Mouse (Mus musculus) intestine, postnatal 0 days (tissue): ENCODE measurements around the gene Fgfr2. TPM values are rescaled to one million over a fixed set of nuclear protein-coding genes. Genes with fewer than 3 reads are reported as not detected.

Experiments
- ATAC-seq: fragments of 200-750 bp; cut with Nextera tagmentation; 2 replicates; pipeline ENCODE4 v1.8.0; 2017; ENCODE audit warnings: mild to moderate bottlenecking, moderate TSS enrichment, moderate library complexity
- H3K27ac ChIP-seq: fragments of 300-500 bp; sonication (generic); 2 replicates; pipeline ENCODE4 v1.5.1; 2014; ENCODE audit warnings: mild to moderate bottlenecking, low read depth, low read length, moderate library complexity
- H3K27me3 ChIP-seq: fragments of 300-500 bp; sonication (generic); replicated peaks from 2 replicates; pipeline ENCODE4 v1.6.1; 2014; ENCODE audit warnings: low read length, mixed read lengths; ENCODE audit not compliant: control insufficient read depth, insufficient read depth
- H3K36me3 ChIP-seq: fragments of 300-500 bp; sonication (generic); 2 replicates; pipeline ENCODE4 v1.6.1; 2014; ENCODE audit warnings: mild to moderate bottlenecking, moderate library complexity; ENCODE audit not compliant: control insufficient read depth, insufficient read depth
- H3K4me1 ChIP-seq: fragments of 300-500 bp; sonication (generic); replicated peaks from 2 replicates; pipeline ENCODE4 v1.6.1; 2014; ENCODE audit warnings: antibody characterized with exemption, low read length, mixed read lengths; ENCODE audit not compliant: control insufficient read depth, insufficient read depth
- H3K4me2 ChIP-seq: fragments of 300-500 bp; sonication (generic); replicated peaks from 2 replicates; pipeline ENCODE4 v1.6.1; 2014; ENCODE audit warnings: low read depth, mild to moderate bottlenecking, moderate library complexity
- H3K4me3 ChIP-seq: fragments of 300-500 bp; sonication (generic); 2 replicates; pipeline ENCODE4 v1.5.1; 2014; ENCODE audit warnings: low read depth, low read length
- H3K9ac ChIP-seq: fragments of 300-500 bp; sonication (generic); 2 replicates; pipeline ENCODE4 v1.6.1; 2014; ENCODE audit warnings: mild to moderate bottlenecking, low read depth, low read length
- H3K9me3 ChIP-seq: fragments of 300-500 bp; sonication (generic); 2 replicates; pipeline ENCODE4 v1.6.1; 2016; ENCODE audit warnings: mixed run types; ENCODE audit not compliant: control insufficient read depth
- CTCF ChIP-seq: sonication (generic); IDR thresholded peaks from 2 replicates; pipeline ENCODE4 v1.5.1; 2016; ENCODE audit warnings: low read depth, mild to moderate bottlenecking, control low read depth, antibody characterized with exemption, moderate library complexity
- WGBS: fragments of 180-500 bp; shearing (Covaris S2); extraction: QIAGEN DNeasy Blood & Tissue Kit; methylation state at CpG from one replicate; pipeline ENCODE4 v1.1.7; 2014; 5-methylcytosine and 5-hydroxymethylcytosine counted together
- polyA plus RNA-seq: library from polyadenylated mRNA; unstranded; fragments of >200 nt; fragmentation: Nextera tagmentation; extraction: Ambion mirVana; gene quantifications from 2 replicates; pipeline ENCODE4 v1.2.1, GENCODE M21; 2015

Fgfr2 gene
- polyA plus RNA-seq, 1 experiment from 2014 or later, result 29.5 TPM

DNA sequence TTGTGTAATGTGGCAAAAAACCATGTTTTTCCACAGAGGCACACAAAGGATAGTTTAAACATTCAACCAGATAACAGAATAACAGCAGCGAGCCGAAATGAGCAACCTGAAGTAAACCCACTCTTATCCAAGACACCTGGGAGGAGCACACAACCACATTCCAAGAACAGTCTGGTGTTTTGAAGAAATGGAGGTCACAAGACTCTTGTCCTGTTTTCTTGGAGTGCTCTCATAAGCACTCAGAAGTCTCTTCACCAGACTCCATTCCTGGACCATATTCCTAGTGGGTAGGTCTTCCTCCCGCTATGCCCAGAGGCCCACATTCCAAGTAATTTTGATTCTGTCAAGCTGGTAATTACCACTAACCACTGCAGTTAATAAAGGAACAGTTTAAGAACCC is 1973.0 kb downstream of the Fgfr2 start:
- Histone ChIP-seq H3K27ac (no peak overlapping the region), H3K4me3 (no peak overlapping the region), H3K4me2 (no peak overlapping the region), H3K9ac (no peak overlapping the region), H3K9me3 (no peaks in the 10 kb centered on the region), H3K36me3 (no peaks in the 10 kb centered on the region), H3K4me1 (no peaks in the 10 kb centered on the region), H3K27me3 (no peaks in the 10 kb centered on the region)
- no peak for TF ChIP-seq CTCF
- WGBS, result 60% methylated on average over 3 of the region's 3 CpGs
- ATAC-seq, result no peak

DNA sequence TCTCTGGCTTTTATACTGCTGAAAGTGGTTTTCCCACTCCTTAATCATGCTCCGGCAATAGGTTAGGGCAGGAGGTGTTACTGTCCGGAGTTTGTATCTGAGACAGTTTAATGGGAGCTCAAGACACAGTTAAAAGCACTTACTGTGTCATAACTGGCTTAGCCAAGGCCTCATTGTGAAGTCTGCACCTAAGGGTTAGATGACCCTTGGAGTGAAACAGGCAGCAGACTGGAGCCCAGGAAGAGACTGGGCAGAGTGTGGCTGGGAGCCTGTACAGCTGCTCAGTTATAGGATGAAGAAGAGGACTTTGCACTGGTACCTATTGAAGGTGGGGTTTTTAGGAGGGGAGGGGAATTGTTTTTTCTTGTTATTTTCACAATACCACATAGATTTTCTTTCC is 1976.9 kb downstream of the Fgfr2 start, which contains the start of gene 4933402N03Rik:
Gene 4933402N03Rik, minus strand, starts transcription at position 101 of the 400 bp plus-strand sequence.
- WGBS, result 88% methylated on average over 2 of the region's 2 CpGs
- Histone ChIP-seq H3K4me2 (no peak within 1 kb of the TSS), H3K9ac (no peak within 1 kb of the TSS), H3K4me3 (no peak within 1 kb of the TSS), H3K36me3 (no peaks in the 10 kb centered on the region), H3K27ac (no peak within 1 kb of the TSS), H3K27me3 (no peaks in the 10 kb centered on the region), H3K9me3 (no peaks in the 10 kb centered on the region), H3K4me1 (no peaks in the 10 kb centered on the region)
- no peak for TF ChIP-seq CTCF
- ATAC-seq, result no peak

DNA sequence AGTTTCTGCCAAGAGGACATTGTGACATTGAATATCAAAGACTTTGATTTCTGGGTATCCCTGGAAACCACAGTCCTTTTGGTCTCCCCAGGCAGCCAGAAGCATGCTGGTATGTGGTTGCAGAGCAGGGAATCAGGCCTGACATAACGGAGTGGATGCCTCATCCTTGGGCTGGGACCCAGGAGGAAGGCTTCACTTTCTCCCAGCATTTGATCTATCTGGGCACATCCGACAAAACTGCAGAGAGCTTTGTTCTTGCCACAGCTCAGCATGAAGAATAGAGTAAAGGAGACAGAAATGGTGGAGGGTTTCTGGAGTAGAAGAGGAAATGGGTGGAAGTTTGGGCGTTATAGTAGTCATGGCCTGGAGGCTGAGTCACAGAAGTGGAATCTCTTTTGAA is 1990.0 kb downstream of the Fgfr2 start:
- 80% methylated on average over 3 of the region's 3 CpGs for WGBS
- H3K4me3 ChIP-seq, result no peak overlapping the region
- H3K36me3 ChIP-seq, result no peaks in the 10 kb centered on the region
- no peak overlapping the region for H3K27ac ChIP-seq
- H3K4me2 ChIP-seq, result no peak overlapping the region
- no peak for TF ChIP-seq CTCF
- H3K4me1 ChIP-seq, result no peaks in the 10 kb centered on the region
- no peaks in the 10 kb centered on the region for H3K27me3 ChIP-seq
- no peak overlapping the region for H3K9ac ChIP-seq
- H3K9me3 ChIP-seq, result no peaks in the 10 kb centered on the region
- ATAC-seq, result no peak

DNA sequence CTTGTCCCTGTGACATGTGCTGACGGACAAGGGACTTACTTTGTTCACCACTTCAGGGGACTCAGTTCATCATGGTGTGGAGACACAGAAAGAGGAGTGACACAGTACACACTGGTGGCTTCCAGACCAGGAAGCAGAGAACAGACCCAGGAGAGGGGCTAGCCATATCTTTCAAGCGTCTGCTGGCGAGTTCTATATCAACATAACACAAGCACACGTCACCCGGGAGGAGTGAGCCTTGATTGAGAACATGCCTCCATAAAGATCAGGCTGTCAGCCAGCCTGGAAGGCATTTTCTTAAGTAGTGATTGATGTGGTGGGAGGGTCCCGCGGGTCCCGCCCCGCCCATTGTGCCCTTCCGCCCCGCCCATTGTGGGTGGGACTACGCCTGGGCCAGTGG is 1993.1 kb downstream of the Fgfr2 start:
- no peak for TF ChIP-seq CTCF
- WGBS, result 60% methylated on average over 12 of the region's 12 CpGs

DNA sequence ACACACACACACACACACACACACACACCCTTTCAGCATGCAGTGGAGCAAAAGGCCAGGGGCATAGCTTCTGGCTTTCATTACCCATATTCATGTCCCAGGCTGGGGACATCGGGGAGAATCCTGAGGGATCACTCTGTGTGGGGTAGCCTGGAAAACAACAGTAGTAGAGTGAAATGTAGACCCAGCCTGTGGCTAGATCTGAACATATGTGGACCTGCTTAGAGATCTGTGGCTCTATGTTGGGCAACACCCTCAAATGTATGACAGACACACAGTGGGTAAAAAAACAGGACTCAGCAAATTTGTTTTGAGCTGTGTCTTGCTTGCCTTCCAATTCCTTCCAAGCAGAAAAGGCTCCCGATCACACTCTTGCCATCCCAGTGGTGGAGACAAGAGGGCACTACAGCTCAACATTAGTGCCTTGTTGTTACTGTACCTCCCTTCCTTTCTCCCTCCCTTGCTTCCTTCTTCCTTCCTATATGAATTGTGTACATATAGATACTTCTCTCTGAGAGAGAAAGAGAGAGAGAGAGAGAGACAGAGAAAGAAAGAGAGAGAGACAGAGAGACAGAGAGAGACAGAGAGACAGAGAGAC is 2000.8 kb downstream of the Fgfr2 start:
- no peaks in the 10 kb centered on the region for H3K9me3 ChIP-seq
- no peak for ATAC-seq
- H3K4me2 ChIP-seq, result no peak overlapping the region
- peaks cover 6% of the 10 kb centered on the region for H3K36me3 ChIP-seq
- H3K27me3 ChIP-seq, result no peaks in the 10 kb centered on the region
- H3K4me3 ChIP-seq, result no peak overlapping the region
- TF ChIP-seq CTCF, result no peak
- H3K4me1 ChIP-seq, result no peaks in the 10 kb centered on the region
- no peak overlapping the region for H3K9ac ChIP-seq
- 91% methylated on average over 2 of the region's 2 CpGs for WGBS
- no peak overlapping the region for H3K27ac ChIP-seq

More for the DNA sequence above, 1993.1 kb downstream of the Fgfr2 start:
- H3K27ac ChIP-seq, result no peak overlapping the region
- no peak overlapping the region for H3K4me3 ChIP-seq
- no peak overlapping the region for H3K4me2 ChIP-seq
- H3K9ac ChIP-seq, result no peak overlapping the region
- no peaks in the 10 kb centered on the region for H3K27me3 ChIP-seq
- 0 out of 2 replicates have a peak, but pooled peaks have one; percentile 28 for ATAC-seq
- no peaks in the 10 kb centered on the region for H3K36me3 ChIP-seq
- H3K4me1 ChIP-seq, result no peaks in the 10 kb centered on the region
- H3K9me3 ChIP-seq, result no peaks in the 10 kb centered on the region

DNA sequence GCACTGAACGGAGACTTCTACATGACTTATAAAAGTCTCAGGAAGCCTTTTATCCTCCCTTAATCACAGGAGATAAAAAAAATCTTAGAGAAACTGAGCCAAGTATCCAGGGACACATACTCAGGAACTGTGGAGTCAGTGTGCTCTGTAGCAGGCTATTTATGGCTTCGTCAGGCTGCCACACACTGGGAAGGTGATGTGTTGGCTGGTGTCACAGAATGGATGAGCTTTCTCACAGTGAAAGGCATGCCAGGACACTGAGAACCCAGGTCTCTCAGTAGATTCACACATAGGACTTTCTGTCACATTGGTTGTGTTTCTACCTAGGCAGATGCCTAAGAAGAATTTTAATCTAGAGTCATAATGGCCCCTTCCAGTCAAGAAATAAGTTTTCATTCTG is 2008.7 kb downstream of the Fgfr2 start:
- H3K4me3 ChIP-seq, result no peak overlapping the region
- WGBS, result 74% methylated on average over 2 of the region's 2 CpGs
- TF ChIP-seq CTCF, result no peak
- no peaks in the 10 kb centered on the region for H3K4me1 ChIP-seq
- no peak overlapping the region for H3K27ac ChIP-seq
- H3K9me3 ChIP-seq, result no peaks in the 10 kb centered on the region
- H3K9ac ChIP-seq, result no peak overlapping the region
- no peaks in the 10 kb centered on the region for H3K27me3 ChIP-seq
- ATAC-seq, result no peak
- peaks cover 6% of the 10 kb centered on the region for H3K36me3 ChIP-seq
- H3K4me2 ChIP-seq, result no peak overlapping the region
